Mouse (Mus musculus) hematopoietic stem cell, adult 5-6 weeks (primary cell): ENCODE results near the gene Nudt7. TPM values are rescaled to one million over a fixed set of nuclear protein-coding genes. Genes with fewer than 3 reads are reported as not detected.

ENCODE experiments used
- ATAC-seq, 2 experiments: fragments of 125-278 bp in 1 of 2; replicated peaks in 1 of 2; 2 replicates each; pipeline ENCODE4 v1.8.0; 2016 to 2017; ENCODE audit warnings: inconsistent platforms in 2 of 2, mild to moderate bottlenecking in 2 of 2, moderate number of reproducible peaks in 2 of 2, low read depth in 1 of 2, moderate TSS enrichment in 1 of 2; ENCODE audit not compliant: low FRiP score in 2 of 2, poor library complexity in 2 of 2, severe bottlenecking in 2 of 2, insufficient read depth in 1 of 2, low TSS enrichment in 1 of 2
- total RNA-seq: library from RNA; stranded (forward); fragments of 172-1452, 232-1000 nt; gene quantifications from 2 replicates; pipeline ENCODE4 v1.2.3, GENCODE M21; 2017

Nudt7 gene
- total RNA-seq, 1 experiment from 2014 or later: 36.3 TPM

DNA sequence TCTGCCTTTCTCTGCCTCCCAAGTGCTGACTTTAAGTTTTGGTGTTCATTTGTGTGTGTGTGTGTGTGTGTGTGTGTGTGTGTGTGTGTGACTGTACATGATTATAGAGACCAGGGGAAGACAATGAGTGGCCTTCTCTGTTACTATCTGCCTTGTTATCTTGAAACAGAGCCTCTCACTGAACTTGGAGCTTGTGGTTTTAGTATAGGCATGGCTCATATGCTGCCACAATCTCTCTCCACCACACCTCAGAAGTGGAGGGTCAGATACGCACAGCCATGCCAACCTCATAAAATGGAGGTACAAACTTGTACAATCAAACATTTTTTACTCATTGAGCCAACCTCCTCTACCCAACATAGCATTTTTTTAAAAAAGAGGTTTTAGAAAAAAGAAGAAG is 3.4 kb downstream of the Nudt7 start:
- ATAC-seq: no peak

- no peak for ATAC-seq
Measured at GRCm38 (mm10) chr8:114137181-114137580, 3.8 kb downstream of the Nudt7 start.

DNA sequence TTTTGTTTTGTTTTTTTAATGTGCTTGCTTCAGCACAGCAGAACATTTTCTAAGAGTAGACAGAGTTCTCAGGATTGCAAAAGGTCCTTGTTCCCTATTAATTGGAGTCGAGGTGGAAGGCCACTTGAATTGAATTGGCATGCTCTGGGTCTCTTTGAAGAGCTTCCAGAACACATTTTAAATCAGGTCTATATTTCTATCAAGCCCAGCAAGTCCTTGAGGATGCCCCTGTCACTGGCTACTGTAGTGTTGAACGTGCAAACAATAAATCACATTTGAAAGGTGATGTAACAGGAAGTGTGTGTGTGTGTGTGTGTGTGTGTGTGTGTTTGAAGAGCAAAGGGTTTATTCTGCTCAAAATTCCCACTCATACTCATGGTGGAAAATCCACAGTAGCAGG is 7.1 kb downstream of the Nudt7 start:
- ATAC-seq: no peak

GRCm38 (mm10) chr8:114142199-114142598 is 8.8 kb downstream of the Nudt7 start:
- ATAC-seq: no peak

- ATAC-seq: peak; percentile 46 to 64; a peak in 2 of 4 replicates
Measured at GRCm38 (mm10) chr8:114143645-114144290, 10.4 kb downstream of the Nudt7 start.

DNA sequence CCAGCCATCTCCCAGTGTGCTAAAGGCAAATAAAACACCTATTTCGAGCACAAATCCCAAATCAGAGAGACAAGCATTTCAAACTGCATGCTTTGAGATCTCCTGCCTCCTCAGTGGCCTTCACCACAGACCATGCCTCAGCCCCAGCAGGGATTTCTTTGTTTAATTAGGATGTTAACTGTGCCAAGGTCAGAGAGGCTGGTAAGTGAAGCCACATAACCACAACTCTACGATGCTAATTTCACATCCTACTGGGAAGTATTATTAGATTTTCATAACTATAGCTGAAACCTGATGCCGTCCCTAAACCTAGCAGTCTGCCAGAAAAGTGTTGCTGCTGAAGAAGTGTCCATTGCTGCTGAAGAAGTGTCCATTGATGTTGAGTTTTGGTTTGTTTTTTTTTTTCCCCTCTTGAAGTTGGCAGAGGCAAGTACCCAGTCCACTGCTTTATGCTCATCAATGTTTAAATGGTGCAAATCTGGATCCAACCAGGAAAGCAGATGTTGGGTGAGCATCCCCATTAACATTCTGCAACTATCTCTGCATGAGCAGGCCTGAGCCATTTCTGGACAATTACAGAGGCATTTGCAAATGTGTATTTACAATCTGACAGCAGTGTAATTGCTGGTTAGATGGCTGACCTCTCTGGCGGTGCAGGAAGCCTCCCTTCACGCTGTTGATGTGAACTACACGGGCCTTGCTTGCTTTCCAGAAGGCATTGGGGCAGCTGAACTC is 20.1 kb downstream of the Nudt7 start:
- no peak for ATAC-seq

GRCm38 (mm10) chr8:114158586-114158985 is 25.2 kb downstream of the Nudt7 start:
- no peak for ATAC-seq

GRCm38 (mm10) chr8:114159666-114160065 is 26.3 kb downstream of the Nudt7 start:
- no peak for ATAC-seq

DNA sequence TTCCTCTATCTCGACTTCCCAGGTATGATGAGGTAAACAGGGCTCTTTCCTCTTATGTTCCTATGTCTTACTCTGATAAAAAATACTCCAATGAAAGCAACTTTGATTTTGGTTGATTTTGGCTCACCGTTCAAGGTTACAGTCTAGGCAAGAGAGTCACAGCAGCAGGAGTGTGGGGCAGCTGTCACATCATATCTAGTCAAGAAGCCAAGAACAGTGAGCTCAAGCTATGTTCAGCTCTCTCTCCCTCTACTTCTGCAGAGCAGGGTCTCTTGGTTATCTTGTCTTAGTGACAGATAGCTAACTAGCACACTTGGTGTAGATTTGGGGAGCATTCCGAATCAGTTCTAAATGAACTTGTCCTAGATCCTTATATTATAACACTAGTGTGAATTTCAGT is 30.5 kb downstream of the Nudt7 start:
- no peak for ATAC-seq

DNA sequence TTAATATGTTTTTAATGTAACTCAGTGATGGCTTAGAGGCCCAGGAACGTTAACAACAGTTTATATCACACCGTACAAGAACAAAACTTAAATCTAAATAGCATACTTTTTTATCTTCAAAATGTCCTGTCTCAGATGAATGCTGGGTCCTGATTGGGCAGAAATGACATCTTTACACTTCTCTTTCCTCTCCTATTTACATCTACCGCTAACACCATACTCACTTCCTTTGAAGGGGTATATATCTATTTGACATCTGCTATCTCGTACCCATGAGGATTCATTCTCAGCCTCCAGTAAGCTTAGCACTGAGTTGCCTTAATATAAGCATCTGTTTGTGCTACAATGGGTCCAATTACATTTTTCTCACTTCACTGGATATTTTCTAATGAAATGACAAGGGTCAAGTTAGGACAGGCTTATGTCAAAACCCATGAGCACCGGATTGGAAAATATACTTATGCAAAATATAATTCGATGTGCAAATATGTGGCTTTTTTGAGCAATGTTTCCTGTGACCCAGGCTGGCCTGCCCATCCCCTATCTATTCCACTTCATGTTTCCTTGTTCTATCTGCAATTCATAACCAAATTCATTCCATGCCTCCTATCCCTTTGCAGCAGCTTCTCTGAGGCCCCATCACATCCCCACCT is 31.2 kb downstream of the Nudt7 start:
- ATAC-seq: peak in 1 of 2 experiments; percentile 58; a peak in 2 of 4 replicates

GRCm38 (mm10) chr8:114165741-114166140 is 32.4 kb downstream of the Nudt7 start:
- ATAC-seq: no peak

- no peak for ATAC-seq
Measured at GRCm38 (mm10) chr8:114176721-114177120, 43.4 kb downstream of the Nudt7 start.

- peak; percentile 60 to 73; a peak in 3 of 4 replicates for ATAC-seq
Measured at GRCm38 (mm10) chr8:114193334-114193733, 60.0 kb downstream of the Nudt7 start.

- no peak for ATAC-seq
Measured at GRCm38 (mm10) chr8:114198990-114199389, 65.6 kb downstream of the Nudt7 start.

Other genes starting within 250 kb of the Nudt7 start
- not detected in 2 replicates for gene Vat1l, start 72.1 kb downstream of the Nudt7 start, total RNA-seq